Mouse (Mus musculus) kidney, postnatal 0 days (tissue): ENCODE results near the gene Ifnar1. TPM values are rescaled to one million over a fixed set of nuclear protein-coding genes. Genes with fewer than 3 reads are reported as not detected.

Source experiments
- ATAC-seq: fragments of 200-750 bp; cut with Nextera tagmentation; replicated peaks from 2 replicates; pipeline ENCODE4 v1.8.0; 2017; ENCODE audit warnings: low read depth, moderate number of reproducible peaks, moderate TSS enrichment, moderate library complexity; ENCODE audit not compliant: low FRiP score
- DNase-seq: peaks from one replicate; pipeline ENCODE4 v3.0.0-alpha.2; 2016; ENCODE audit warnings: low spot score
- H3K27ac ChIP-seq: fragments of 300-500 bp; sonication (generic); 2 replicates; pipeline ENCODE4 v1.5.1; 2014; ENCODE audit warnings: mild to moderate bottlenecking
- H3K27me3 ChIP-seq: fragments of 300-500 bp; sonication (generic); 2 replicates; pipeline ENCODE4 v1.6.1; 2014; ENCODE audit warnings: low read length, mixed read lengths; ENCODE audit not compliant: insufficient read depth
- H3K36me3 ChIP-seq: fragments of 300-500 bp; sonication (generic); 2 replicates; pipeline ENCODE4 v1.6.1; 2014; ENCODE audit warnings: low read length, mixed read lengths; ENCODE audit not compliant: insufficient read depth
- H3K4me1 ChIP-seq: fragments of 300-500 bp; sonication (generic); replicated peaks from 2 replicates; pipeline ENCODE4 v1.6.1; 2014; ENCODE audit warnings: antibody characterized with exemption, low read length, mixed read lengths; ENCODE audit not compliant: insufficient read depth
- H3K4me2 ChIP-seq: fragments of 300-500 bp; sonication (generic); 2 replicates; pipeline ENCODE4 v1.6.1; 2014; ENCODE audit warnings: mild to moderate bottlenecking, low read length, moderate library complexity, mixed read lengths
- H3K4me3 ChIP-seq: fragments of 300-500 bp; sonication (generic); replicated peaks from 2 replicates; pipeline ENCODE4 v1.5.1; 2014; ENCODE audit warnings: low read depth, low read length
- H3K9ac ChIP-seq: fragments of 300-500 bp; sonication (generic); 2 replicates; pipeline ENCODE4 v1.6.1; 2014; ENCODE audit warnings: low read depth, low read length
- H3K9me3 ChIP-seq: fragments of 300-500 bp; sonication (generic); replicated peaks from 2 replicates; pipeline ENCODE4 v1.6.1; 2016; ENCODE audit warnings: low read length, inconsistent platforms, mixed read lengths
- CTCF ChIP-seq: IDR thresholded peaks from 2 replicates; pipeline ENCODE4 v1.5.1; 2016; ENCODE audit warnings: antibody characterized with exemption, low read depth, mild to moderate bottlenecking, moderate library complexity
- WGBS: fragments of 180-500 bp; shearing (Covaris S2); extraction: QIAGEN DNeasy Blood & Tissue Kit; methylation state at CpG from one replicate; pipeline ENCODE4 v1.1.7; 2014; 5-methylcytosine and 5-hydroxymethylcytosine counted together
- polyA plus RNA-seq: library from polyadenylated mRNA; unstranded; fragments of >200 nt; fragmentation: Nextera tagmentation; extraction: Ambion mirVana; gene quantifications from 2 replicates; pipeline ENCODE4 v1.2.1, GENCODE M21; 2015

Gene Ifnar1
- polyA plus RNA-seq, 1 experiment from 2014 or later = 33.5 TPM

DNA sequence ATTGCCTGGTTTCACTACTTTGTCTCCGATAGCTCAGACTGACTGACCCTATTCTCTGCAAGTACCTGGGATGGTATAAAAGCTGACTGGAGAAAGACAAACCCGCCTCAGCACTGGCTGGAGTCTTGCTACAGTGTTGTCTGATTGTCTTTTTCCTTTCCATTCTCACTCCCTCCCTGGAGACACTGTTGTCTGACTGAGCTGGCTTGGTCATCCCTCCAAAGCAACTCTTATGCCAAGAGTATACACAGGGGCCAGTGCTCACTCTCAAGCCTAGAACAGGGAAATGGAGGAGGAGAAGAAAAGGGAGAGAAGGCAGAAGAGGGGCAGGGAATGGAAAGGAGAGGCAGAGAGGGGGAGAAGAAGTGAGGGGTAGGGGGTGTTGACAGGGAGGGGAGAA lies 47.4 kb downstream of the Ifnar1 start:
- Histone ChIP-seq H3K4me2 (no peak overlapping the region), H3K4me3 (no peak overlapping the region), H3K9ac (no peak overlapping the region), H3K36me3 (no peaks in the 10 kb centered on the region), H3K27me3 (no peaks in the 10 kb centered on the region), H3K9me3 (no peaks in the 10 kb centered on the region), H3K27ac (no peak overlapping the region), H3K4me1 (no peaks in the 10 kb centered on the region)
- ATAC-seq = no peak
- TF ChIP-seq CTCF = no peak
- no peak for DNase-seq
- 64% methylated on average over 2 of the region's 2 CpGs for WGBS

DNA sequence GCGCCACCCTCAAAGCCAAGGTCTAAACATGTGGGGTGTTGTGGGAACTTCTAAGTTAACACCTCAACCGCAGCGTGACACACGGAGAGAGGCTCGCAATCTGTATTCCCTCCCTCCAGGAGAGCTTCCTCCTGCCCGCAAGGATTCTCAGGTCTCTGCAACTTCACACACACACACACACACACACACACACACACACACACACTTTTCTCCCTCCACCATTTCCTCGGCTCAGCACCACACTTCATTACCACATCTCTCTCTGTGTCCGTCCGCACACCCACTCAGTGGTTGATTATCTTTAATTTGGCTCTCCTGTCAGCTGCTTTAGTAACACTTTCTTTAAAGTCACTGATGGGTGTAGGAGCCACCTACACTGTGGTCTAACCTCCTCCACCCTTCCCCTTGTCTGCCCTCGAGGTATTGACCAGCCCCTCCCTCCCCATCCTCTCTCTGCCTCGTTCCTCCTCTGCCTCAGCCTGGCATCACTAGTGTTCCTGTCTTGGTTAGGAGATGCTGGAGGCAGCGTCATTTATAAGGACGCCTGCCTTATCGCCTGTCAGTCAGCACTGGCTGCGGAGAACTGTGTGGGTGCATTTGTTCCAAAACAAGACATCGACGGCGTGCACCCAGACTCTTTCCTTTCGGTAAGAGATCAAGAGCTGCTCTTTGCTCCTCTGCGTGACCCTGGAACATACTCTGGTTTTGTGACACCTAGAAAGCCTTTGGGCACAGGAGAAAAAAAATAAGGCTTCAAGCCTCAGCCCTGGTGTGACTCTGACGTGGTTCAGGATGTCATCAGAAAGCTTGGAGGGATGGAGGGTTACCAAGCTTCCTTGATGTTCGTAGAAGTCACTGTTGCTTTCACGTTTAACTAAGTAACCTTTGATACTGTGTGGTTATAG lies 48.3 kb downstream of the Ifnar1 start:
- H3K4me2 ChIP-seq = no peak overlapping the region
- H3K4me1 ChIP-seq = no peaks in the 10 kb centered on the region
- H3K4me3 ChIP-seq = no peak overlapping the region
- ATAC-seq (no peak), DNase-seq (no peak)
- no peak overlapping the region for H3K27ac ChIP-seq
- WGBS = 52% methylated on average over 23 of the region's 23 CpGs
- H3K36me3 ChIP-seq = no peaks in the 10 kb centered on the region
- no peaks in the 10 kb centered on the region for H3K27me3 ChIP-seq
- no peaks in the 10 kb centered on the region for H3K9me3 ChIP-seq
- H3K9ac ChIP-seq = no peak overlapping the region
- TF ChIP-seq CTCF = no peak

DNA sequence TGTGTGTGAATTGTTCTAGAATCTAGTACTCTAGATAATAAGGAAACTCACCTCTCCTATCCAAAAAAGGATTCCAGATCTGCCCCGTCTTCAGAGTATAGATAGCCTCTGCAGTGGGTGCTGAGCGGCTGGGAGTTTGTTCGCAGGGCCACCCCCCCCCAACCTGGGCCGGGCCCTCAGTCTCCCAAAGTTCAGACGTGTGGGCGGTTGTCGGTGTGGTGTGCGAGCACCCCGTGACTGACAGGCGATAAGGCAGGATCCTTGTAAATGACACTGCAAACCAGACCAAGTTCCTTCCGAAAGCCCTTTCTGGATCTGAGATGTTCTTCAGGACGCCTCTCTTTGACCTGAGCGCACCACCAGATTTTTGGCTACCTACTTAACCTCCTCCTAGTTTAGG lies 49.4 kb downstream of the Ifnar1 start:
- Histone ChIP-seq H3K9me3 (no peaks in the 10 kb centered on the region), H3K36me3 (no peaks in the 10 kb centered on the region), H3K4me3 (no peak overlapping the region), H3K4me2 (no peak overlapping the region), H3K27ac (no peak overlapping the region), H3K9ac (no peak overlapping the region), H3K27me3 (no peaks in the 10 kb centered on the region), H3K4me1 (no peaks in the 10 kb centered on the region)
- WGBS = 53% methylated on average over 13 of the region's 13 CpGs
- peak; percentile 84 for DNase-seq
- no peak for TF ChIP-seq CTCF
- ATAC-seq = peak; percentile 88; the same call in 1 of the 2 replicates

DNA sequence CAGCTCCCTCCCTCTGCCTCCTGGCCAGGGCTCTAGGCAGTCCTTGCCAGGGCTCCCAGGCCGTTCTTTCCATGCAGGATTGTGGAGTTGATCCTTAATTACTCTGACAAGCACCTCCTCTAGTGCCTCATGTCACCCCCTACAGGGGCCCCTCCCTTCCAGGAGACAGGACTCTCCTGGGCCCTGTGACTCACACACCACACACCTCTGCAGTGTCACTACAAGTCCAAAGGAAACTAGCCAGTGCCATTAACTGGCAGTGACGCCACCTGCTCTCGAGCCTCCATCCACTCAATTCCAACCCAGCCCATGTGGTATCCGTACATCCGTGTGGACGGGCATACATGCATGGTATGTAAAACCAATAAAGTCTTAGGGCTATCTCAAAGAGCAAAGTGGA lies 49.9 kb downstream of the Ifnar1 start:
- no peaks in the 10 kb centered on the region for H3K27me3 ChIP-seq
- no peak for TF ChIP-seq CTCF
- no peak for ATAC-seq

DNA sequence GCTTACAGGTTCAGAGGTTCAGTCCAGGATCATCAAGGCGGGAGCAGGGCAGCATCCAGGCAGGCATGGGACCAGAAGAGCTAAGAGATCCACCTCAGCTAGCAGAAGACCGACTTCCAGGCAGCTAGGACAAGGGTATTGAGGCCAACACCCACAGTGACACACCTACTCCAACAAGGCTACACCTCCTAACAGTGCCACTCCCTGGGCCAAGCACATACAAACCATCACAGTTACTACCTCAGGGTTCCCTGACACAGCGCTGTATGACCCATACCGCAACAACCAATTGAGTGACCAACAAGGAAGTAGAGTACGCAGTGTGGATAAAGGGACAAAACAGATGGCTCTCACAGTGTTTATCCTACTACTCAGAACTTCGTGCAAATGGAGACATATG lies 51.3 kb downstream of the Ifnar1 start:
- Histone ChIP-seq H3K27ac (no peak overlapping the region), H3K9me3 (no peaks in the 10 kb centered on the region), H3K27me3 (no peaks in the 10 kb centered on the region), H3K4me1 (no peaks in the 10 kb centered on the region), H3K9ac (no peak overlapping the region), H3K4me2 (no peak overlapping the region), H3K4me3 (no peak overlapping the region), H3K36me3 (no peaks in the 10 kb centered on the region)
- WGBS = 94% methylated on average over 6 of the region's 6 CpGs
- DNase-seq (no peak), ATAC-seq (no peak)
- no peak for TF ChIP-seq CTCF

More for the DNA sequence above, 49.9 kb downstream of the Ifnar1 start:
- H3K9ac ChIP-seq = no peak overlapping the region
- H3K36me3 ChIP-seq = no peaks in the 10 kb centered on the region
- no peak for DNase-seq
- 80% methylated on average over 6 of the region's 6 CpGs for WGBS
- no peaks in the 10 kb centered on the region for H3K9me3 ChIP-seq
- no peak overlapping the region for H3K4me2 ChIP-seq
- H3K4me3 ChIP-seq = no peak overlapping the region
- H3K4me1 ChIP-seq = no peaks in the 10 kb centered on the region
- no peak overlapping the region for H3K27ac ChIP-seq

DNA sequence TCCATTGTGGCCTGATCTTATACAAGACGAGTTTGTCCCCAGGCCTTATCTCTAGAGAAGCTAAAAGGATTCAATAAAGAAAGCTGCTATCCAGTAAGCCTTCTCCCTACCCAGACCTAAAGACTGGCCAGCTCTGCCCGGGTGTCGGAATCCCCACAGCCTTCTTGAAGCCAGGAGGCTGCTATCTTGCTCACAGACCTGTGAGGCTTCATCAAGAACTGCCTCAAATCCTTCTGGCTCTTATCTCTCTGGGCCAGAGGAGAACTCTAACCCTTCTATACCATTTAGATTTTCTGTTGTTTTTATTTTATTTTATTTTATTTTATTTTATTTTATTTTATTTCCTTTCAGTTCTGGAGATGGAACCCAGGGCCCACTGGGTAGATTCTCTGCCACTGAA lies 52.0 kb downstream of the Ifnar1 start:
- 90% methylated on average over 3 of the region's 3 CpGs for WGBS
- H3K27me3 ChIP-seq = no peaks in the 10 kb centered on the region
- no peaks in the 10 kb centered on the region for H3K4me1 ChIP-seq
- no peaks in the 10 kb centered on the region for H3K36me3 ChIP-seq
- no peak overlapping the region for H3K4me2 ChIP-seq
- H3K4me3 ChIP-seq = no peak overlapping the region
- DNase-seq = no peak
- H3K9ac ChIP-seq = no peak overlapping the region
- no peak for TF ChIP-seq CTCF
- ATAC-seq = no peak
- H3K9me3 ChIP-seq = no peaks in the 10 kb centered on the region
- H3K27ac ChIP-seq = no peak overlapping the region
